Mouse (Mus musculus) CH12.LX (cell line): ENCODE measurements around the gene Gphb5. TPM values are rescaled to one million over a fixed set of nuclear protein-coding genes. Genes with fewer than 3 reads are reported as not detected.

Source experiments
- DNase-seq: peaks from one replicate; pipeline ENCODE4 v3.0.0-alpha.2; 2013; ENCODE audit errors: extremely low read depth
- H3K27ac ChIP-seq: 2 replicates; pipeline ENCODE4 v1.5.1; 2012; ENCODE audit warnings: low read depth, mild to moderate bottlenecking, control low read depth, moderate library complexity; ENCODE audit not compliant: insufficient read depth
- H3K27me3 ChIP-seq: replicated peaks from 2 replicates; pipeline ENCODE3; 2012; ENCODE audit warnings: inconsistent platforms
- H3K36me3 ChIP-seq, 2 experiments: replicated peaks in 1 of 2; 2 replicates each; pipeline versions ENCODE3 to v1.6.1; 2012; ENCODE audit warnings: inconsistent platforms in 1 of 2, low read length in 1 of 2, mild to moderate bottlenecking in 1 of 2, mixed read lengths in 1 of 2, moderate library complexity in 1 of 2; ENCODE audit not compliant: control insufficient read depth in 1 of 2, insufficient read depth in 1 of 2
- H3K4me1 ChIP-seq, 2 experiments: 2 replicates each; pipeline ENCODE4 v1.6.1; 2012; ENCODE audit warnings: inconsistent platforms in 1 of 2, moderate library complexity in 1 of 2; ENCODE audit not compliant: insufficient read depth in 2 of 2, control insufficient read depth in 1 of 2
- H3K4me2 ChIP-seq: 2 replicates; pipeline ENCODE4 v1.6.1; 2012; ENCODE audit warnings: low read depth, mild to moderate bottlenecking, control low read depth; ENCODE audit not compliant: poor library complexity, insufficient read depth, severe bottlenecking
- H3K4me3 ChIP-seq, 3 experiments: fragments of 150-350 bp in 1 of 3; sonication (generic) in 1 of 3; replicated peaks in 1 of 3; 2 replicates each; pipeline versions ENCODE3 to v1.5.1; 2011 to 2012; ENCODE audit warnings: low read depth in 2 of 3, low read length in 2 of 3, mild to moderate bottlenecking in 2 of 3, moderate library complexity in 2 of 3, control low read depth in 1 of 3, improper control_type of control experiment in 1 of 3, inconsistent platforms in 1 of 3, mixed read lengths in 1 of 3; ENCODE audit not compliant: poor library complexity in 1 of 3
- H3K79me2 ChIP-seq: replicated peaks from 2 replicates; pipeline ENCODE4 v1.6.1; 2012; ENCODE audit warnings: mild to moderate bottlenecking, moderate library complexity; ENCODE audit not compliant: control insufficient read depth, poor library complexity, insufficient read depth, severe bottlenecking; ENCODE audit errors: extremely low read depth
- H3K9ac ChIP-seq: 2 replicates; pipeline ENCODE4 v1.6.1; 2012; ENCODE audit warnings: low read depth, mild to moderate bottlenecking, control low read depth, moderate library complexity; ENCODE audit not compliant: insufficient read depth
- H3K9me3 ChIP-seq: replicated peaks from 2 replicates; pipeline ENCODE3; 2012; ENCODE audit warnings: low read length, inconsistent platforms, mixed read lengths
- BHLHE40 ChIP-seq: IDR thresholded peaks from 2 replicates; pipeline ENCODE4 v1.6.1; 2011; ENCODE audit warnings: mild to moderate bottlenecking, low read depth, low read length, improper control_type of control experiment
- CHD1 ChIP-seq: IDR thresholded peaks from 2 replicates; pipeline ENCODE4 v1.6.1; 2012; ENCODE audit warnings: low read depth, low read length, improper control_type of control experiment, inconsistent platforms
- CHD2 ChIP-seq: IDR thresholded peaks from 2 replicates; pipeline ENCODE4 v1.6.1; 2011; ENCODE audit warnings: low read length, improper control_type of control experiment
- E2F4 ChIP-seq: IDR thresholded peaks from 2 replicates; pipeline ENCODE4 v1.6.1; 2011; ENCODE audit warnings: low read depth, low read length, improper control_type of control experiment; ENCODE audit not compliant: insufficient replicate concordance
- ELF1 ChIP-seq: IDR thresholded peaks from 2 replicates; pipeline ENCODE4 v1.6.1; 2014; ENCODE audit warnings: low read depth, mild to moderate bottlenecking, inconsistent platforms, low read length, improper control_type of control experiment
- ETS1 ChIP-seq: conservative IDR thresholded peaks from 2 replicates; pipeline ENCODE4 v1.6.1; 2012; ENCODE audit warnings: low read depth, mild to moderate bottlenecking, inconsistent platforms, low read length, improper control_type of control experiment, moderate library complexity
- IRF4 ChIP-seq: IDR thresholded peaks from 2 replicates; pipeline ENCODE4 v1.6.1; 2014; ENCODE audit warnings: low read depth, mild to moderate bottlenecking, inconsistent platforms, low read length, improper control_type of control experiment
- JUND ChIP-seq: conservative IDR thresholded peaks from 2 replicates; pipeline ENCODE4 v1.6.1; 2011; ENCODE audit warnings: low read depth, low read length, improper control_type of control experiment
- MEF2A ChIP-seq: IDR thresholded peaks from 2 replicates; pipeline ENCODE4 v1.6.1; 2014; ENCODE audit warnings: low read depth, mild to moderate bottlenecking, inconsistent platforms, low read length, improper control_type of control experiment, borderline replicate concordance
- MYC ChIP-seq: IDR thresholded peaks from 2 replicates; pipeline ENCODE4 v1.6.1; 2011; ENCODE audit warnings: low read depth, mild to moderate bottlenecking, improper control_type of control experiment, low read length
- NRF1 ChIP-seq: IDR thresholded peaks from 2 replicates; pipeline ENCODE4 v1.6.1; 2014; ENCODE audit warnings: low read depth, mild to moderate bottlenecking, inconsistent platforms, low read length, improper control_type of control experiment, moderate library complexity
- PAX5 ChIP-seq: IDR thresholded peaks from 2 replicates; pipeline ENCODE4 v1.6.1; 2012; ENCODE audit warnings: low read length, inconsistent platforms, mixed read lengths
- RAD21 ChIP-seq: IDR thresholded peaks from 2 replicates; pipeline ENCODE4 v1.6.1; 2011; ENCODE audit warnings: low read depth, mild to moderate bottlenecking, low read length, improper control_type of control experiment, moderate library complexity
- SIN3A ChIP-seq: IDR thresholded peaks from 2 replicates; pipeline ENCODE4 v1.6.1; 2012; ENCODE audit warnings: low read length, improper control_type of control experiment, inconsistent platforms
- SMC3 ChIP-seq: IDR thresholded peaks from 2 replicates; pipeline ENCODE4 v1.6.1; 2011; ENCODE audit warnings: low read depth, low read length, improper control_type of control experiment
- TBP ChIP-seq: conservative IDR thresholded peaks from 2 replicates; pipeline ENCODE4 v1.6.1; 2011; ENCODE audit warnings: low read depth, low read length, improper control_type of control experiment
- UBTF ChIP-seq: IDR thresholded peaks from 2 replicates; pipeline ENCODE4 v1.6.1; 2012; ENCODE audit warnings: low read depth, mild to moderate bottlenecking, inconsistent platforms, low read length, improper control_type of control experiment, moderate library complexity
- USF1 ChIP-seq: IDR thresholded peaks from 2 replicates; pipeline ENCODE4 v1.6.1; 2014; ENCODE audit warnings: low read depth, mild to moderate bottlenecking, inconsistent platforms, low read length, improper control_type of control experiment
- USF2 ChIP-seq: conservative IDR thresholded peaks from 2 replicates; pipeline ENCODE4 v1.6.1; 2011; ENCODE audit warnings: low read depth, low read length, improper control_type of control experiment
- ZC3H11A ChIP-seq: IDR thresholded peaks from 2 replicates; pipeline ENCODE4 v1.6.1; 2012; ENCODE audit warnings: low read depth, mild to moderate bottlenecking, inconsistent platforms, low read length, improper control_type of control experiment
- dilution Hi-C: fragments of 300-500 bp; cut with MboI; formaldehyde crosslinking; loops from 2 replicates; pipeline ENCODE4 v1.14.3; 2020; ENCODE audit warnings: low sequenced_read_pairs; ENCODE audit not compliant: extremely low pct_unique_long_range_greater_than_20kb, extremely low pct_ligation_motif_present
- in situ Hi-C: fragments of 300-500 bp; cut with MboI; formaldehyde crosslinking; loops from 3 replicates; pipeline ENCODE4 v1.14.3; 2019; ENCODE audit warnings: low sequenced_read_pairs, low pct_ligation_motif_present, low pct_unique_long_range_greater_than_20kb, mixed read lengths
- polyA plus RNA-seq: library from polyadenylated mRNA; unstranded; fragments of >175 nt; gene quantifications from 2 replicates; pipeline ENCODE4 v1.2.1, GENCODE M21; 2012; ENCODE audit warnings: low read depth; ENCODE audit not compliant: insufficient read length
- total RNA-seq, 2 experiments: library from RNA; depleted of rRNA; stranded (reverse); fragments of 300-350 nt in 1 of 2; fragments of >200 nt in 1 of 2; gene quantifications; 2 replicates each; pipeline ENCODE4 v1.2.3; 2012 to 2014

The Gphb5 gene
- total and polyA plus RNA-seq, 3 experiments, result not detected

DNA sequence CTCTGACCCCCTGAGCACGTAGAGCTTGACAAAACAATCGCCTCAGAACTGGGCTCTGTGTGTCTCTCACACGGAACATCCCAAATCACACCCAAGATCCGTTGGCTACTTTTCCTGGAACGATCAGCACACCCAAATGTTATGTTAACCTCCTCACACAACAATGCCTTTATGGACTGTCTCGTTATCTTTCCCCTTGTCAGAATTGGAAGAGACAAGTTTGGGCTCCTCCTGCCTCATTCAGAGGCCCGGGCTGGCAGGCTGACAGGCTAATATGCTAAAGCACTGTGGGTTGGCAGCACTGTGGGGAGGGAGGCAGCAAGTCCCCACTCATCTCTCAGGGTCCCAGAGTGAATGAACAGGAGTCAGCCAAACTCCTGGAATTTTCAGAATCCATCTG lies 19.5 kb downstream of the Gphb5 start:
- H3K79me2 ChIP-seq, result no peaks in the 10 kb centered on the region
- no peaks in the 10 kb centered on the region for H3K36me3 ChIP-seq
- H3K4me3 ChIP-seq, result no peak overlapping the region
- no peaks in the 10 kb centered on the region for H3K4me1 ChIP-seq
- no peak overlapping the region for H3K4me2 ChIP-seq
- dilution Hi-C loops, result no loop called here
- no peaks in the 10 kb centered on the region for H3K27me3 ChIP-seq
- in situ Hi-C loops, result loop anchor here (10.0 kb wide), 1 partner anchor 1082 kb away; the partner anchor contains the start of gene Gm11042
- no peak for DNase-seq
- TF ChIP-seq MYC (no peak), BHLHE40 (no peak), USF1 (no peak), ELF1 (no peak), USF2 (no peak), CHD2 (no peak), NRF1 (no peak), JUND (no peak), E2F4 (no peak), TBP (no peak)
- H3K9me3 ChIP-seq, result no peaks in the 10 kb centered on the region
- H3K27ac ChIP-seq, result no peak overlapping the region
- no peak overlapping the region for H3K9ac ChIP-seq

DNA sequence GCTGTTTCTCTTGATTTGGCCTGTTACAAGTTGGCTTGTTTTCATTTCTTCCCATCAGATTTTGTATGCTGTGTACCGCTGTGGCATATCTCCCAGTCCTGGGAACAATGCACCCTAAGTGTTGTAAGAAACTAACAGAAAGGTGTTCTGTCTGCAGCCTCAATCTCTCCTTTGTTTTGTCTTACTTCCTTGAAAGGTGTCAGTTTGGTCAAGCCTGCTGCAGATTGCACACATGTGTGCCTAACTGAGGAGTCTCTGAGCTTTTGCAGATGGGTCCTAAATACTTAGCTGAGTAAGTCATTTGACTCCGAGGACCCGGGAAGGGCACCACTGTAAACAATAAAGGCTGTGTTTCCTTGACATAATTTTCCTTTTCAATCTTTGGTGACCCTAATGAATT lies 20.0 kb downstream of the Gphb5 start:
- DNase-seq, result no peak
- Histone ChIP-seq H3K27ac (no peak overlapping the region), H3K79me2 (no peaks in the 10 kb centered on the region), H3K4me1 (no peaks in the 10 kb centered on the region), H3K4me3 (no peak overlapping the region), H3K36me3 (no peaks in the 10 kb centered on the region), H3K27me3 (no peaks in the 10 kb centered on the region), H3K9ac (no peak overlapping the region), H3K9me3 (no peaks in the 10 kb centered on the region), H3K4me2 (no peak overlapping the region)
- dilution Hi-C loops, result no loop called here
- TF ChIP-seq JUND (no peak), SMC3 (no peak), PAX5 (no peak), UBTF (no peak), ETS1 (no peak), IRF4 (no peak), NRF1 (no peak), MEF2A (no peak), TBP (no peak), CHD1 (no peak), ZC3H11A (no peak), SIN3A (no peak), USF2 (no peak), RAD21 (no peak)
- in situ Hi-C loops, result loop anchor here (10.0 kb wide), 1 partner anchor 1082 kb away; the partner anchor contains the start of gene Gm11042
